Mouse (Mus musculus) activated CD4-positive, CD25-positive, alpha-beta regulatory T cell, adult 4 months (primary cell): Measurements from ENCODE around the gene Gm11077. TPM values are rescaled to one million over a fixed set of nuclear protein-coding genes. Genes with fewer than 3 reads are reported as not detected.

Experiments used
- ATAC-seq: one replicate; pipeline ENCODE4 v1.8.0; 2017
- polyA plus RNA-seq, 2 experiments: library from polyadenylated mRNA; unstranded; fragments of 100-300 nt; shearing (Covaris generic); gene quantifications; one replicate each; pipeline ENCODE4 v1.2.1; 2017

The Gm11077 gene
- polyA plus RNA-seq, 2 experiments from 2014 or later: not detected

DNA sequence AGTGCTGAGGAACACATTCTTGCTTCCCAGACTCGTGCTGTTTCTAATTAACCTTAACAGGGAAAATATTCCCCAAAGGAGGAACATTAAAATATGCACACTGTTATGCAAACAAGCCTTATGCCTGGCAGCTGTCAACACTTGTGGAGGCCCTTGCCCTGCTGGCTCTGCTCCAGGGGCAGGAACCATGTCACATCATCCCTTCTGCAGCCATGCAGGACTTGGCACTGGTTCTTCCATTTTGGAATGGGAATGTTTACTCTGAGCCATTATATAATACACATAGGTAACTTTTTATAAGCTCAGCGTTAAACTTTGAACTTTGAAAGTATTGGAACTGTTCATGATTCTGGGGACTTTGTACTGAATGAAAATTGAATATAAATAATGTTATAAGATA is 18.5 kb downstream of the Gm11077 start:
- ATAC-seq: no peak

- no peak for ATAC-seq
Observed at GRCm38 (mm10) chr6:140750371-140751080, 21.4 kb downstream of the Gm11077 start.

- peak; percentile 77 for ATAC-seq
Observed at GRCm38 (mm10) chr6:140766365-140766764, 37.3 kb downstream of the Gm11077 start.

DNA sequence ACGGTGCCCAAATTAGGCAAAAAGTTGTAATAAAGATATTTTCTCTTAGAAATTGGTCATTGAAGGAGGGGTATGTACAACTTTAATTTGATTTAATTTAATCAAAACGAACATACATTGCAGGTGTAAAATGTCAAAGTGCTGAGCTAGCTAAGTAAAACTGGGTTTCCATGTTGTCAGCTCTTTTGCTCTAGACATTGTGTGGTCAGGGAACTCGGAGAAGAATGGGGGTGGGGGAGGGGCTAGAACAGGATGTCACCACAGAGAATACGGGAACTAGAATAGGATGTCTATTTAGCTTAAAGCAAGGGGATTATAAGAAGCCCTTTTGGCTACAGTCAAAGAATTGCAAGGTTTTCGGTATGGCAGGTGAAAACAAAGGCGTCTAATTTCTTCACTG is 38.2 kb downstream of the Gm11077 start:
- peak; percentile 47 for ATAC-seq

DNA sequence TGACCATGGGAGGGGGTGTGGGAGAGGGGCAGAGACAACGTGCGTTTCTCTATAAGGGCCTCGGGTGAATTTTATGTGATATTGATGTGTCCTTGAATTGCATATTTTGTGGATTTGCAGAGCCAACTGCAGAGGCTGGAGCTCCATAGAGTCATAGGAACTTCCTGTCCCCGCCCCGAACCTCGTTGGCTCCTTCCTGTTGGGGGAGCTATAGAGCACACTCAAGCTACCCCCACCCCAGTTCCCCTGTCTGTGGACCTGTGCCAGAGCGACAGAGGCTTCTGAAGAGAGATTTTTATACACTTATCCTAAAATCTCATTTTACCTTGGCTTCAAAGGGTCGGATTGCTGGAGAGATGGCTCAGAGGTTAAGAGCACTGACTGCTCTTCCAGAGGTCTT is 39.1 kb downstream of the Gm11077 start:
- ATAC-seq: no peak

GRCm38 (mm10) chr6:140768859-140769640 is 40.0 kb downstream of the Gm11077 start:
- ATAC-seq: no peak

DNA sequence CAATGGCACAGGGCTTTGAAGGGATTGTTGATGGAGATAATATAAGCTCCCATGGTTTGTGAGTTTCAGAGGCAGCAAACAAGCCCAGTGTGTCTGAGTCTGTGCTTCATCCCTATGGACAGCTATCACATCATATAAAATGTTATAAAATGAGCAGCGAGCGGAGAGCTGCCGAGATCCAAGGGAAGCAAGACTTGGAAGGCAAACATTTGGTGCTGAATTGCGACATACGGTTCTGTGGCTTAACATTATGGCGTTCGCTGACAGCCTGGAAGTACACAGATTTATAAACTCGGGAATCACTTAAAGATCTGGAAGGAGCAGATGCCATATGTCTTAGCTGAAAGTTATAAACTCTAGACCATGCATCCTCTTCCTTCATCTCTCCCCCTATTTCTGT is 47.2 kb downstream of the Gm11077 start:
- ATAC-seq: no peak

- no peak for ATAC-seq
Observed at GRCm38 (mm10) chr6:140782524-140782923, 53.4 kb downstream of the Gm11077 start.

DNA sequence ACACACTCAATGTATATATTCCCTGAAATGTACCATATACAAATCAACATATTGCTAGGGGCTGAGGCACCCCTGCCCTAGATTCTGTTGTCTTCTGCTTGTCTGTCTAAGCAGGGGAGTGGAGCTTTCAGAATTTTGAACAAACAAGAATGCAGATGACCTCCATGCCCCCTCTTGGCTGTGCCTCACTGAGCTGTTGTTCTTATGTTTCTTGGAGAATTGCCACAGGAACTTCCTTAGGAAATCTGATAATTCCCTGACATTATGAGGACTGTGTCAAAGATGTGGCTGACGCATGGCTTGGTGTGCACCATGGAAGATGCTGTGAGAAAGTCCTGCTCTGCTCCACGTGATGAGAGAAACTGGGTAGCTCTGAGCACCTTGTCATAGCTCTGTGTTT is 57.0 kb downstream of the Gm11077 start:
- no peak for ATAC-seq

DNA sequence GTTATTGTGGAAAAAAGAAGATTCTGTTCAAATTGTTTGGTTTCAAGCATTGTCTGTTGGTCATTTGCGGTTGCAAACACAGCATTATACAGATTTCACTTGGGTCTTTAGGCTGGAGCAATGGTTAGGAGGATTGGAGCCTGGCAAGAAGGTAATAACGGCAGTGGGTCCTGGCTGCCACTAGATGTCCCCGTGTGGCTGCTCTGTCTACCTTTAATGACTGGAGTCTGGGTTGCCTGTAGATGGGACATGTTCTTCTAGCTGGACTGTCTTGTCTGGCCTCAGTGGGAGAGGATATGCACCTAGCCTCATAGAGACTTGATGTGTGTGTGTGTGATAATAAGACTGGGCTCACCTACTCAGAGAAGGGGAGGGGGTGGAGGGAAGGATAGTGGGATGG is 60.8 kb downstream of the Gm11077 start:
- peak; percentile 76 for ATAC-seq

DNA sequence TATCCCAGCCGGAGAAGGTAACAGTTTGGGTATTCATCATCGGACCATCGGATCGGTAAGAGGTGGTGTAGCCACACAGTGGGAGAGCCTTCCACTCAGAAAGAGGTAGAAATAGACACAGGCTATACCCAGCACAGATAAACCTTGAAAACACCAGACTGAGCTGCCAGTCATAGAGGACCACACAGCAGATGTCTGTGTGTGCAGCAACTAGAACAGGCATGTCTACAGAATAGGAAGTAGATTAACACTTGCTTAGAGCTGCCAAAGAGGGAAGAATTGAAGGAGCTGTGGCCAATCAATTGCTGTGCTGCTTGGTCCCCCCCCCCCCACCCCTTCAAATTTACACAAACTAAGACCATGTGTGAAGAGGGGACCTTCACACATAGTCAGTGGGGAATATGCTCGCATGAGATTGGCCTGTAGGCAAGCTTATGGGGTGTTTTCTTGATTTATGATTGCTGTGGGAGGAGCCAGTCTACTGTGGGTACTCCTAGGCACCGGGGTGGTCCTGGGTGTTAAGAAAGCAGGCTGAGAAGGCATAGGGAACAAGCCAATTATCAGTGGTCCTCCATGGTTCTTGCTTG is 64.7 kb downstream of the Gm11077 start:
- no peak for ATAC-seq

DNA sequence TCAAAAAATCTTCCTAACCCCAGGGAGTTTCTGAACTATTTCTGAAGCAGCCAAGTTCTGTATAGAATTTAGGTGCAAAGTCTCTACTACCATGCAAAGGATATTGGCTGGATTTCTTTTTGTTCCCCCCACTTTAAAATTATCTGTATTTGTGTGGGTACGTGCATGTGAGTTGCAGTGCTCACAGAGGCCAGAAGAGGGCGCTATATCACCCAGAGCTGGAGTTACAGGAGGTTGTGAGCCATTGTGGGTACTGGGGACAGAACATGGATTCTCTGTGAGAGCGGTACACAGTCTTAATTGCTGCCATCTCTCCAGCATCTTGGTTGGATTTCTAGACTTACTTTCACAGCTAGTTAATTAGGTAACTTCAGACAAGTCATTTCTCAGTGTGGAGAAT is 69.8 kb downstream of the Gm11077 start:
- no peak for ATAC-seq

DNA sequence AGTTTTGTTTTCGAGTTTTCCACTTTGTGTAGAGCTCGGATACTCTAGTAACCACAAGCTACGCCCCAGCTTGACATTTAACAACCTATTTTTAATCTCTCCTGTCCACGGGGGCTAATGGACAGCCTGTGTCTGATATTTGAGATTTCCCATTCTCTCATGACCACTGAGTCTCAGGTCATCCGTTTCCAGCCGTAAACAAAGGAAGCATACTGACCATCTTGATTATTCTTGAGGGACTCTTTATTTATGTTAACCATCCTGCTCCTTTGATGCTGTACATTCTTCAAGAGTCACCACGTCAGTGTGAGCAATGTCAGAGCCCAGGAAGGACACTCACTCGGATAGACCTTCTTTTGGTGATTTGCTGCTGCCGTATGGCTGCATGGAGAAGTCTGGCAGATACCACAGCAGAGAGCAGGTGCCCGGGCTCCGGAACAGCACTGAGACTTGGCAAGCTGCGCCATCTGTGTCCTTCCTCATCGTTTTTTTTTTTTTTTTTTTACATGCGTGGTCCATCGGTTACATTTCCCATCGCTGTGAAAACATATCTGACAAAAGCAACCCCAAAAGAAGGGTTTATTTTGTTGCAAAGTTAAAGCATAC is 70.5 kb downstream of the Gm11077 start:
- no peak for ATAC-seq

DNA sequence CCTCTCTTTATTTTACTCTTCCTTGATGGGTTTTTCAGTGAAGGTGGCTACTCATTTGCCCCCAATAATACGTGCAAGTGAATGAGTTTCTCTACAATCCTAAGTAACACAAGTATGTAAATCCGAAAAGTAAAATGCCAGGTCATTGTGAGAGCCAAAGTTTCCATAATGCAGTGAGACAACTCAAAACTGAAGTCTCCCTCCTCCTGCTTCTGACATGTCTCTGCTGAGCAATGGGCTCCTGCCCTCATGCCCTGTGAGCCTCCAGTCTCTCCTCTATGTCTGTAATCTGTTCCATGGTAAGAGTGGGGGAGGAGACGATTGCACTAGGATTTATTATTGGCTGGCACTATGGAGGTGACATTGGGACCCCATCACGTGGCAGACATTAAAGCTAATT is 71.5 kb downstream of the Gm11077 start:
- no peak for ATAC-seq

Other genes starting within 250 kb of the Gm11077 start
- 10 to 100 TPM; 32.1 to 38.6 TPM for gene Aebp2, start 106.6 kb upstream of the Gm11077 start, polyA plus RNA-seq